Mouse (Mus musculus) liver, embryonic 11.5 days (tissue): ENCODE results near the gene Carmil1. TPM values are rescaled to one million over a fixed set of nuclear protein-coding genes. Genes with fewer than 3 reads are reported as not detected.
A peak's percentile ranks its signal among the peaks of the same experiment; 100 is the strongest.

Experiments
- ATAC-seq: fragments of 200-750 bp; cut with Nextera tagmentation; replicated peaks from 2 replicates; pipeline ENCODE4 v1.8.0; 2017; ENCODE audit warnings: moderate number of reproducible peaks, mild to moderate bottlenecking, moderate TSS enrichment, moderate library complexity; ENCODE audit not compliant: low FRiP score
- DNase-seq: peaks from one replicate; pipeline ENCODE4 v3.0.0-alpha.2; 2017; ENCODE audit warnings: low spot score
- H3K27ac ChIP-seq: fragments of 300-500 bp; sonication (generic); 2 replicates; pipeline ENCODE4 v1.5.1; 2014; ENCODE audit warnings: mild to moderate bottlenecking, low read depth, low read length, control low read depth
- H3K27me3 ChIP-seq: fragments of 300-500 bp; sonication (generic); replicated peaks from 2 replicates; pipeline ENCODE4 v1.6.1; 2014; ENCODE audit warnings: low read length, mixed read lengths; ENCODE audit not compliant: control insufficient read depth, insufficient read depth
- H3K36me3 ChIP-seq: fragments of 300-500 bp; sonication (generic); 2 replicates; pipeline ENCODE4 v1.6.1; 2014; ENCODE audit warnings: mild to moderate bottlenecking, low read length, moderate library complexity, mixed read lengths; ENCODE audit not compliant: control insufficient read depth, insufficient read depth
- H3K4me1 ChIP-seq: fragments of 300-500 bp; sonication (generic); replicated peaks from 2 replicates; pipeline ENCODE4 v1.6.1; 2014; ENCODE audit warnings: low read length, mixed read lengths; ENCODE audit not compliant: control insufficient read depth, insufficient read depth
- H3K4me2 ChIP-seq: fragments of 300-500 bp; sonication (generic); 2 replicates; pipeline ENCODE4 v1.6.1; 2014; ENCODE audit warnings: mild to moderate bottlenecking, control low read depth, moderate library complexity
- H3K4me3 ChIP-seq: fragments of 300-500 bp; sonication (generic); 2 replicates; pipeline ENCODE4 v1.5.1; 2014; ENCODE audit warnings: low read depth, low read length, control low read depth
- H3K9ac ChIP-seq: fragments of 300-500 bp; sonication (generic); 2 replicates; pipeline ENCODE4 v1.6.1; 2014; ENCODE audit warnings: low read depth, low read length, control low read depth
- H3K9me3 ChIP-seq: fragments of 300-500 bp; sonication (generic); 2 replicates; pipeline ENCODE4 v1.6.1; 2016; ENCODE audit warnings: low read length, inconsistent platforms, mixed read lengths; ENCODE audit not compliant: control insufficient read depth
- WGBS: fragments of 180-500 bp; shearing (Covaris S2); extraction: QIAGEN DNeasy Blood & Tissue Kit; methylation state at CpG from one replicate; pipeline ENCODE4 v1.1.7; 2014; 5-methylcytosine and 5-hydroxymethylcytosine counted together
- polyA plus RNA-seq: library from polyadenylated mRNA; unstranded; fragments of >200 nt; fragmentation: Nextera tagmentation; extraction: Ambion mirVana; gene quantifications from 2 replicates; pipeline ENCODE4 v1.2.1, GENCODE M21; 2014

The Carmil1 gene
- polyA plus RNA-seq, 1 experiment from 2014 or later: 18.6 TPM

- 78% methylated on average over 5 of the region's 5 CpGs for WGBS
- no peak for DNase-seq
Measured at GRCm38 (mm10) chr13:24050330-24050729, 230.3 kb downstream of the Carmil1 start.

GRCm38 (mm10) chr13:24049267-24050034 lies 231.1 kb downstream of the Carmil1 start:
- H3K27ac ChIP-seq: no peak overlapping the region
- ATAC-seq (no peak), DNase-seq (no peak)
- no peaks in the 10 kb centered on the region for H3K36me3 ChIP-seq
- H3K27me3 ChIP-seq: no peaks in the 10 kb centered on the region
- no peak overlapping the region for H3K4me2 ChIP-seq
- WGBS: 85% methylated on average over 9 of the region's 9 CpGs
- no peak overlapping the region for H3K4me3 ChIP-seq
- H3K9ac ChIP-seq: no peak overlapping the region
- H3K9me3 ChIP-seq: no peaks in the 10 kb centered on the region
- H3K4me1 ChIP-seq: no peaks in the 10 kb centered on the region

More at GRCm38 (mm10) chr13:24050330-24050729, 230.3 kb downstream of the Carmil1 start:
- Histone ChIP-seq H3K9ac (no peak overlapping the region), H3K9me3 (no peaks in the 10 kb centered on the region), H3K27ac (no peak overlapping the region), H3K4me2 (no peak overlapping the region), H3K4me3 (no peak overlapping the region), H3K36me3 (no peaks in the 10 kb centered on the region), H3K27me3 (no peaks in the 10 kb centered on the region), H3K4me1 (no peaks in the 10 kb centered on the region)
- ATAC-seq: no peak

GRCm38 (mm10) chr13:24048611-24049010 lies 232.0 kb downstream of the Carmil1 start:
- H3K4me1 ChIP-seq: no peaks in the 10 kb centered on the region
- no peak overlapping the region for H3K9ac ChIP-seq
- no peak overlapping the region for H3K27ac ChIP-seq
- H3K4me2 ChIP-seq: no peak overlapping the region
- H3K4me3 ChIP-seq: no peak overlapping the region
- 89% methylated on average over 6 of the region's 6 CpGs for WGBS
- ATAC-seq (no peak), DNase-seq (no peak)
- no peaks in the 10 kb centered on the region for H3K36me3 ChIP-seq
- H3K27me3 ChIP-seq: no peaks in the 10 kb centered on the region
- no peaks in the 10 kb centered on the region for H3K9me3 ChIP-seq

- no peak overlapping the region for H3K9ac ChIP-seq
- WGBS: 84% methylated on average over 3 of the region's 3 CpGs
- DNase-seq (no peak), ATAC-seq (no peak)
- no peaks in the 10 kb centered on the region for H3K9me3 ChIP-seq
- no peaks in the 10 kb centered on the region for H3K36me3 ChIP-seq
- no peaks in the 10 kb centered on the region for H3K27me3 ChIP-seq
- no peaks in the 10 kb centered on the region; the same call in 1 of the 2 replicates for H3K4me1 ChIP-seq
- no peak overlapping the region for H3K4me2 ChIP-seq
- H3K27ac ChIP-seq: no peak overlapping the region
- H3K4me3 ChIP-seq: no peak overlapping the region
Measured at GRCm38 (mm10) chr13:24045271-24045670, 235.3 kb downstream of the Carmil1 start.

DNA sequence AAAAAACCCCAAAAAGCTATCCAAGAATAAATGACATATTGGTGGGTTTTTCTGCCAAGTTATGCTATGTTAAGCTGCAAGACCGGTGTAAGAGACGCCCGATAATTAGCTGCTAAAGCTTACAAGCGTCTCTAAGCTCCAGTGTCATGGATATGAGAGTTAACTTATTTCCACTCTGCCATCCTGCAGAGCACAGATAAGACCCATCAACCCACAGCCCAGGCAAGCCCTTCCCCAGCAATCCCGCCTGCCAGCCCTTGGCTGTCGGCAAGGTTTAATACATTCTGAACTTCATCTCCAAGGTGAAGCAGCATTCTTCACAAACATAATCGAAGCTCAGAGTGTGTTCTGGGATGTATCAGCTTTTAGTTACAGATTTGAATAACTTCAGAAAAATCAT lies 240.4 kb downstream of the Carmil1 start:
- Histone ChIP-seq H3K36me3 (no peaks in the 10 kb centered on the region), H3K4me1 (peaks cover 3% of the 10 kb centered on the region; the same call in 1 of the 2 replicates), H3K4me3 (no peak overlapping the region), H3K4me2 (no peak overlapping the region), H3K9me3 (no peaks in the 10 kb centered on the region), H3K27me3 (no peaks in the 10 kb centered on the region), H3K27ac (no peak overlapping the region), H3K9ac (no peak overlapping the region)
- peak; percentile 79 for ATAC-seq
- no peak for DNase-seq
- WGBS: 34% methylated on average over 7 of the region's 7 CpGs

DNA sequence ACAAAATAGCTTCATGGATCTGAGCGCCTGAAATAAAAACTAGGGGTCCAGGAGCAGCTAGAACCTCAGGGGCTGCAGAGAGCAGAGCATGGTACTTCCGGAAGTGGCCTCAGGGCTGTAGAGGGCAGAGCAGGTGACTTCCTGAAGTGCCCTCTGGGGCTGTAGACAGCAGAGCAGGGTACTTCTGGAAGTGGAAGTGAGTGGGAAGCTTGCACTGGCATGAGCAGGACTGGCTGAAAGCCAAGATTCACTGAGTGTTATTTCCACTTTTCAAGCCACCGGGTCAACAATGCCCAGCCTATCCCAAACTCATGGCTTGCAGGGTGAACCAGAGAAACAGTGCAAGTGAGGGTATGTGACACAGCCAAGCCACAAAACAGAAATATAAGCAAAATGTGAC lies 243.1 kb downstream of the Carmil1 start:
- DNase-seq: no peak
- WGBS: 64% methylated on average over 3 of the region's 3 CpGs
- H3K4me2 ChIP-seq: no peak overlapping the region

DNA sequence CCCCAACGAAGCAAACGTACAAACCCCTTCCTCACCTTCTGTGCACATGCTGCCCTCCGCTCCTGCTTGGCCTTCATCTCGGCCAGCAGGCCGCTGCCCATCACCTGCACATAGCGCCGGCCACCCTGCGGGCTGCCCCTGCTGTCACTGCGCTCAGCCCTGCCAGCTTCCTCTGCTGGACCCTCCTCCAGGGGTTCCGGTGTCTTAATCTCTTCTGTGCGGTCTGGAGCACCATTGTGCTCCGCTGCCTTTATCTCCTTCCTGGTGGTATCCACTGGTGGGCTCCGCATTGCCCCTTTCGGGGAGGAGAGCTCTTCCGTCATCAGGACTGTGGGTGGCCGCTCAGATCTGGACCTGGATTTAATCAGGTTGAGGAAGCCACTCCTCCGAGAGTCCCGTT lies 244.4 kb downstream of the Carmil1 start:
- peak overlapping the region; percentile 51 for H3K4me2 ChIP-seq
- H3K36me3 ChIP-seq: no peaks in the 10 kb centered on the region
- DNase-seq (peak; percentile 37), ATAC-seq (no peak)
- peaks cover 3% of the 10 kb centered on the region; the same call in 1 of the 2 replicates for H3K4me1 ChIP-seq
- no peak overlapping the region for H3K27ac ChIP-seq
- no peaks in the 10 kb centered on the region for H3K27me3 ChIP-seq
- 0 out of 2 replicates have a peak overlapping the region, but pooled peaks have one; percentile 17 for H3K4me3 ChIP-seq
- WGBS: 42% methylated on average over 18 of the region's 18 CpGs
- H3K9ac ChIP-seq: no peak overlapping the region
- no peaks in the 10 kb centered on the region for H3K9me3 ChIP-seq

More for the DNA sequence above, 243.1 kb downstream of the Carmil1 start:
- H3K27me3 ChIP-seq: no peaks in the 10 kb centered on the region
- no peak overlapping the region for H3K9ac ChIP-seq
- H3K4me3 ChIP-seq: no peak overlapping the region
- ATAC-seq: no peak
- no peaks in the 10 kb centered on the region for H3K9me3 ChIP-seq
- H3K27ac ChIP-seq: no peak overlapping the region
- no peaks in the 10 kb centered on the region for H3K36me3 ChIP-seq
- peaks cover 3% of the 10 kb centered on the region; the same call in 1 of the 2 replicates for H3K4me1 ChIP-seq

DNA sequence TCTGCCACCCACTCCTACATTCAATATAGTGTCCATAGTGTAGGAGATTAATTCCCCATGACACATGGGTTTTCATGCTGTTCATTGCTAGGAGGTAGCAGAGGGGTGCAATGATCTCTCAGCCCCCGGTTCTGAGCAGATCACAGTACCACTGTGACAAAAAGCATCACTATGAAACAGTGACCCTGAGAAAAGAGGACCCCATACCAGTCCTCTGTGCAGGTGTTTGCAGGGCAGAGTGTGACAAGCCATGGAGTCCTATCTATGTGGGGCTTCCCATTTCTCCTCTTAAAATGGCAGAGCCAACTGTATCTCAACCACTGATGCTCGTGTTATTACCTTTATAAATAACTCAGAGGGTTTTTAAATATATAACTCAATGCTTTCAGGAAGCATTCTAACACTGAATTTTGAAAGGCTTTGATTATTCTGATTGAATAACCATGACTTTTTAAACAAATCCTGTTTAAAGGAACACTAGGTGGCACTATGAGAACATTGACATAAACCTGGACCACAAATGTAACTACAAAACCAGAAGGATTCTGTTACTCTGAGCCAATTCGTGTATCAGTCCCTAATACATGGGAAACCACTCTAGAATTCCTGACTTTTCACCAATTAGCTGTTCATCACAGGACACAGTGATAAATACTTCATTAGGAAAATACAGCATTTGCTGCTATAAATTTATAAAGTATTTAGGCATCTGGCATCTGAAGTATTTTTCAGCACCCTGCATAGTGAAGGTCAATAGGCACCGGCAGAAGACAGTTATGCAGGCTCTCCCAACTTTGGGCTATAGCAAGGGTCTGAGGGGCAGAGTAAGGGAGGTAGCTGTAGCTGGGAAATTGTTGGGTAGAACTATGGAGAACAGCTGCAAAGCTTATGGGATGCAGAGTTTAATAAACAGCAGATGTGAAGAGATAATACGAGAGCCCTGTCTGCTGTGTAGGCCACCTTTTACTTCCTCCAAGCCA lies 253.1 kb downstream of the Carmil1 start:
- H3K36me3 ChIP-seq: no peaks in the 10 kb centered on the region; the same call in 1 of the 2 replicates
- no peaks in the 10 kb centered on the region for H3K4me1 ChIP-seq
- H3K4me2 ChIP-seq: no peak overlapping the region
- no peak for DNase-seq
- 55% methylated on average over 5 of the region's 5 CpGs for WGBS
- H3K9me3 ChIP-seq: no peaks in the 10 kb centered on the region
- no peak overlapping the region for H3K9ac ChIP-seq
- no peak for ATAC-seq
- no peak overlapping the region for H3K4me3 ChIP-seq
- no peaks in the 10 kb centered on the region for H3K27me3 ChIP-seq
- no peak overlapping the region for H3K27ac ChIP-seq
